Mouse (Mus musculus) heart, postnatal 4 days (tissue): ENCODE measurements around the gene Fancc. TPM values are rescaled to one million over a fixed set of nuclear protein-coding genes. Genes with fewer than 3 reads are reported as not detected.

ENCODE experiments used
- DNase-seq: peaks from one replicate; pipeline ENCODE4 v3.0.0; 2021
- microRNA-seq, 2 experiments: library from miRNA; unstranded; fragments of <30 nt; microRNA quantifications; one replicate each; pipeline ENCODE4 v1.2.0; 2021 to 2022
- total RNA-seq, 2 experiments: library from RNA; stranded (reverse); gene quantifications; 2 replicates each; pipeline ENCODE4 v1.2.3; 2021

Gene Fancc
- total RNA-seq, 2 experiments from 2014 or later = 9.7 to 11.1 TPM

DNA sequence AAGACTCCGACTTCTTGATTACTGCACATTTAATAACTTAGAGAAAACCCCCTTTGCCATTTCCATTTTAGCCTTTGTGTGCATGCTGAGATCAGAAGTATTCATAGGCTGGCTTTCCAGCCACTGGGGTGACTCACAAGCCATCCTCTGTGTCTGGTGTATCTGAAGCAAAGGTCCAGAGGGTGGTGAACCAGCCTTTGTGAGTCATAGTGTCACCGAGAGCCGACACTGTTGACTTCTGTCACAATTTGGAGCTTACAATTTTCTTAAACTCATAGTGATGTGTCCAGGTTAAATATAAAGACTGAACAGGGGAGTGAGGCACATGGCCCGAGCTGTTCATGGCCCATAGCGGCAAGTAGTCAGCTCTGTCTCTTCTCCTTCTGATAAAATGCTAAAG, 253.5 kb downstream of the Fancc start:
- DNase-seq = no peak

DNA sequence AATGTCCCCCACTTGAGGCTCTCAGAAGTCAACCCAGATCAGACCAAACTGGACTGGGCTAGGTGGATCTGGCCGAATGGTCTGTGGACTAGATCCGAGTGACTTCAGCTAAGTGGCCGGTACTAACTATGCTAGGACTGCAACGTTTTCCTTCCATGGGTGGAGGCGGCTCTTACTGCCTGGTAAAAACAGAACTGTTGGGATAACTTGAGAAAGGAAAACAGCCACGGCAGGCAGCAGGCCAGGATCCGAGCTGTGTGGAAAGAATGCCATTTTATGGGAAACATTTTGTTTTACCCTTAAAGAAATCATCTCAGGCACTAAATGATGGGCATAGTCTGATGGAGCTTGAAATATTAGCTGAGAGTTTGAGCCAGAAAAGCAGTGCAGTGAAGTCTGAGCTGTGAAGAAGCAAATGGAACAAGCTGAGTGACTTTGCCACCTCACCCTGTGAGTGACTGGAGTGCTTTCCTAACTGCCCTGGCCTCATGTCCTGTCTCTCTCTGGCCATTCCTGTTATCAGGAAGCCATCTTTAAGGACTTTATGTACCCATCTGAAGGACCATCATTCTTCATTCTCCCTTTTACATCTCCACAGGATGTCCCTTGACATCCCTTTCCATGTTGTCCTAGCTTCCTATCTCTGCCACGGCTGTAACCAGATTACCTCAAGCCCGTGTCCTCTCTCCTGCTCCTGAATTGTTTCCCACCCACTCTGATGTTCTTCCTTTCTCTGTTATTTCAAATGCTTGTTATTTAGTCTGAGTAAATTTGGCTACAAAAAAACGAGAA, 254.5 kb downstream of the Fancc start:
- DNase-seq = peak; percentile 52

DNA sequence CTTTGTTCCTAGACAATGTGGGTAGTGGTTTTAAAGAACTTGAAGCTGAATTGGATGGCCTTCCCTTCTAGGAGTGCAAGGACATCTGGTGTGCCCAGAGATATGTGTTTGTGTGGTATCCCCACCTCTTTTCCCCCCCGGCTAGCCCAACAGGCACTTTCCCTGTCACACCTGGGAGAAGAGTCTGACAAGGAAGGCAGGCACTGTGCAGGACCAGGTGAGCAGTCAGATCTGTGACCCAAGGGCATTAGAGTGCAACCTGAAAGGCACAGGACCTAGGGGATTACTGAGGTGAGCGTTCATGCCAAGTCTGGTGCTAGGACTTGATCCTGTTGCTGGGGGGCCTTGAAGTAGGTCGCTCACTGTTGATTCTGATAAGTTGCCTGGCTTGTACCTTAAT, 255.4 kb downstream of the Fancc start:
- DNase-seq = no peak

DNA sequence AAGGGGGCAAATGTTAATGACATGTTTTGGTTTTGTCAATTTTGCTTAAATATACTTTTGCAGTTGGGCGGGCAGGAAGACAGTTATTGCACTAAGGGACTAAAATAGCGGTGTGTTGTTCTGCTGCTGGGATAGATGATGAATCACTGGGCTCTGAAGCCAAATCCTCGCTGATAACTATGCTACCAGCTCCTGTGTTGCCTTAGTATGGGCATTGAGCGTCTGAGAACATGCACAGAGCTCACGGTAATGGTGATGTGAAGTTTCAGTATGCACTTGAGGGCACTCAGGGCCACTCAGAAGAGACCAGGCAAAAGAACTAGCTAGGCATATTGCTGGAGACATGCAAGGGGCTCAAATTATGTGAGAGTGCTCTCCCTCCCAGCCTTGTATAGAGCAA, 256.2 kb downstream of the Fancc start:
- peak; percentile 54 for DNase-seq

DNA sequence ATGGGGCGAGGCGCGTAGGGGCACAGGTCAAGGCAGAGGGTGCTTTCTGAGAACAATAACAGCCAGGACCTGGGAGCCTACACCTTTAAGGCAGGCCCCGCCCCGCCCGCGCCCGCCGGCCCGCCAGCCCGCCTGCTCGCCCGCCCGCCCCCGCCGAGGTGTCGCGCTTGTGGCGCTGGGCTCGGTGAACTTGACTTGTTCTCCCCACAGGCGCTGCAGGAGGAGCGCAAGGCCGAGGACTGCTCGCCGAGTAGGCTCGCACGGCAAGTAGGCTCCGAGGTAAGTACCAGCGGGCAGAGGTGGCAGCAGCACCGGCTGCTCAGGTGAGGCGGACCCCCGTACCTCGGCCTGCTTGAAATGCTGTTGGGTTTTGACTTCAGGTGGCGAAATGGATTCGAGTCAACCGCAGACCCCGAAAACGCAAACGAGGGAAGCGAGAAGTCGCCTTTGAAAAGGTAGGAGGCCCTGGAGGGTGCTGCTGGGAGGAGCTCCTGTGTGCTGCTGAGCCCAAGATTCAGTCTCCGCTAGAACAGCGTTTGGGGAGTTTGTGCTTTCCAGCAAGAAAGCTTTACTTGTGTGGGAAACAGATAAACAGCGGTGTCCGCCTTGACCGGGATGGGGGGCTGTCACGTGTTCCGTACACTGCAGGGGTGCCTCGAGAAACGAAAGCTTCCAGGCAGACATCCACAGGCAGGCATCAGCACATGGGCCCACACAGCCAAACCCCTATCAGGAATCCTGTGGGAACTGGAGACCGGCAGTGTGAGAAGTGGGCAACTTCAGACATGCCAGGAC, 257.0 kb downstream of the Fancc start:
- DNase-seq = peak; percentile 91

DNA sequence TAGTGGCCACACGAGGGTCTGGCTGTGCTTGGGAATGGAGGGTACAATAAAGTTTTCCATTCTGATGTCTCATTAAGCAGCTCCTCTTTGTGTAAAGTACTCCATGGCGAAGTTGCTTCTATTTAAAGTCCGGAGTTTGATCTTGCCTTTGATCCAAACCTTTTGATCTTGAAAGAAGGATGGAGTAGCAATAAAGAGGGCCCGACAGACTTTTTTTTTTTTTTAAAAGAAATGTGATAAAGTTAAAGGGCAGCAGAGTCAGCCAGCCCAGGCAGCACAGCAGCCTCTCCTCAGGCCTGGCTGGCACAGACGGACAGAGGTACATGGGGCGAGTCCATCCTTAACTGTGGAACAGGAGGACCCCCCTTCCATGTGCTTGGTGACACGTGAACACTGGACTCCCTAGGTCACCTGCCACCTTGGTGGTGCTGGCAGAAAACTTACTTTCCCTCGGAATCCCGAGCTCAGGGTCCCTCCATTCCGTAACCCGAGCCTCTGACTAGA, 257.7 kb downstream of the Fancc start:
- no peak for DNase-seq

DNA sequence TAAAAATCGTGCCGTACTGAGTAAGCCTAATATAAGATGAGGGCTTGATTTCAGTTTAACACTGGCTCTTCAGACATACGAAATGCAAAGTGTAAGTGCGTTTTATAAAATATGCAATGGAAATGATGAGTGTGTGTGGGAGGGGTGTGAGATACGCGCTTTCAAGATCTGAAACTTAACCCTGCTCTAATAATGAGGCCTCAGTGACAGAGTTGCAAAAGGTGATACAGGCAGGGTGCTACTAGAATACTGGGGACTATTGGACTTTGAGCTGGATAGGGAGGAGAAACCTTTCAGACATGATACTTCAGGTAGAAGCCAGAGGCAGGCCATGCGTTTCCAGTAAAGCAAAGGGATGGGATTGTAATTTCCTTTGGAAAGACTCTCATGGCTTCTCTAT, 259.0 kb downstream of the Fancc start:
- DNase-seq = no peak

DNA sequence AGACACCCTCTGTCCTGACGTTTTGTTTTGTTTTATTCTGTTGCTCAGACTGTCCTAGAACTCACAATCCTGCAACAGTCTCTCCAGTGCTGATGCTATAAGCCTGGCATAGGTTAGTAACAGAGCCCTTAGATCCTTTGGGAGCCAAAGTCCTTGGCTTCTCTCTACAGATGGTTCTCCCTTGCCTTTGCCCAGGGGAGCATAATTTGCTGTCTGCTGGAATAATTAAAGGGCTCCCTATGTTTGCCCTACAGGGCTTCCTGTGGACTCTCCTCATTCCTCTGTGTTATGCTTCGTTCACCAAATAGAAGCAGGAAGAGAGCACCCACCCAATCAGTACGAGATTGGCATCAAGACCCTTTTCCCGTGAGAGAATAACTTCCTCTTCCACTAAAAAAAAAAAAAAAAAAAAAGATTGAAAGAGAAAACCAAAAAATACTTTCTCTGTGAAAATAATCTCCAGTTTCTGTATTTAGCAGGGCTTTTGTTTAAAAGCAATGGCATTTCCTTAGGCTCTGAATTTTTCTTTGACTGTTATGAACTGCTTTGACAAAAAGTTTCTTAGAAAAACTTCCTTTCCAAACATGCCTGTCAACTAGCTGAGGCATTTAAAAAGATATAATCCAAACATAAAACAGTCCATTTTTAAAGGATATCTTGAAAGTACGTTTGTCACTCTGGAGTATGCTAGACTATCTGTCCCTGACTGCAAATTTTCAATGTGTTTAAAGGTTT, 260.8 kb downstream of the Fancc start:
- DNase-seq = no peak

DNA sequence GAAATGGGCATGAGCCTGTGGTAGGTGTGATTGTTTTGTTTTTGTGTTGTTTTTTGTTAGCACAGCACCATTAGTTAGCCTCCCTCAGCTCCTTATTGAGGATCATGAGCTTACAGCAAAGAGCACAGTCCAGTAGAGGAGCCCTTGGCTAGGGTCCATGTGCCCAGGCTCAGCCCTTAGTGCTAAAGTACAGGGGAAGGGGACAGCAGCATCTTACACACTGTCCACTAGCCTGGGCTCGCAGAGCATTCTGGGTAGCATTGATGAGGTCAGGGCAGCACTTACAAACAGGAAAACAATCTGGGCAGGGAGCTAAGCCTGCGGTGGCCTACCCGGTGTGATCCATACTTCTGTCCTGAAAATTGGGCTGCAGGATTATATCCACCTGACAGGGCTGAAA, 261.5 kb downstream of the Fancc start:
- DNase-seq = no peak

Small RNA genes lying within 50 kb of the gene (microRNA-seq; reads per million reads assigned to microRNA genes)
- gene Mir23b (55,738 to 58,163 reads per million in 2 experiments), gene Mir24-1 (0 reads per million in 2 experiments), gene Mir27b (3,992 to 8,406 reads per million in 2 experiments), gene Mir3074-1 (0 reads per million in 2 experiments)

Other genes starting within 250 kb of the Fancc start
- 10 to 100 TPM; 23.7 to 25.5 TPM for gene Ptch1, start 76.3 kb upstream of the Fancc start, total RNA-seq